11 mouse cellular contexts compared by ENCODE assay signal in the genomic region with DNA sequence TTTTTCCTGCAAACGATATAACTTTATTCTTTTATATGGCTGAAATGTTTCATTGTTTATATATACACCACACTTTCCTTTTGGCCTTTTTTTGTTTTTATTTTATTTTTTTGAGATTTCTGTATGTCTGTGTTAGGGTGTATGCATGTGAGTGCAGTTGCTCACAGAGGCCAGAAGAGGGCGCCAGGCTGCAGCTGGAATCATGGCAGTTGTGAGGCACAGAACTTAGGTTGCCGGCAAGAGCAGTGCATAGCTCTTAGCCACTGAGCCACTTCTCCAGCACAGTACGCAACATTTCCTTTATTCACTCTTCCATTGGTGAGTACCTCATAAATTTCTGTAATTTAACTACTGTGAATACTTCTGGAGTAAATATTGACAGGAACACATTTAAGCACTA.
DNase-seq lines count a peak whose midpoint lies in the region; TF ChIP-seq lines count a peak whose summit lies in the region.
"Had no signal": no experiment of that assay in that cellular context is flagged by ENCODE, and none has a peak within 500 bp of the region (broad histone marks: within the 10 kb centered on the region; RNA-seq: fewer than 3 reads in every experiment).

No protein-coding gene starts in this region.

- no peak overlapping the region for H3K9ac ChIP-seq in liver, adult 2 months (ENCODE audit: low read depth, low read length)
- H3K9ac ChIP-seq in MEL (ENCODE audit: control insufficient read depth, low read depth, low read length, poor library complexity, severe bottlenecking) = no peak overlapping the region

- peak; percentile 50 for TF ChIP-seq CTCF in liver, adult 2 months (IDR thresholded peaks at IDR 0.05; ENCODE audit: low read depth, low read length)
- TF ChIP-seq CTCF in E14TG2a.4 (conservative IDR thresholded peaks at IDR 0.05; ENCODE audit: low read length) = peak; percentile 73
- peak; percentile 48 to 74 (median 51) for TF ChIP-seq CTCF in MEL (IDR thresholded peaks at IDR 0.05 in 2 of 3, conservative IDR thresholded peaks at IDR 0.05 in 1 of 3; ENCODE audit: control insufficient read depth in 1 of 3, insufficient read depth in 1 of 3, low read depth in 2 of 3, low read length in 3 of 3, poor library complexity in 1 of 3, severe bottlenecking in 1 of 3)

- no peak overlapping the region for H3K4me3 ChIP-seq in liver, adult 2 months (ENCODE audit: insufficient read depth, low read depth, low read length)
- H3K4me3 ChIP-seq in E14TG2a.4 (replicated peaks; ENCODE audit: low read length) (0 out of 2 replicates have a peak overlapping the region, but pooled peaks have one; percentile 7), MEL (ENCODE audit: control insufficient read depth in 1 of 2, insufficient read depth in 1 of 2, low read depth in 2 of 2, low read length in 2 of 2) (no peak overlapping the region)
- H3K4me3 ChIP-seq in embryonic facial prominence, embryonic 10.5 days = no peak overlapping the region

- H3K79me2 ChIP-seq in liver, adult 2 months (ENCODE audit: control insufficient read depth, insufficient read depth, low read length) = no peaks in the 10 kb centered on the region
- no peaks in the 10 kb centered on the region for H3K79me2 ChIP-seq in MEL (ENCODE audit: control insufficient read depth, insufficient read depth, low read length, poor library complexity)

- no peak for TF ChIP-seq POLR2A in liver, adult 2 months (IDR thresholded peaks at IDR 0.05; ENCODE audit: extremely low read depth, insufficient read depth, low read length)
- no peak for TF ChIP-seq POLR2A in MEL (IDR thresholded peaks at IDR 0.05; ENCODE audit: control insufficient read depth in 1 of 2, insufficient read depth in 1 of 2, low read depth in 1 of 2, low read length in 2 of 2, poor library complexity in 1 of 2)

- WGBS in liver, adult 2 months = 86% methylated on average over 4 of the region's 4 CpGs
- WGBS in embryonic facial prominence, embryonic 10.5 days = 90% methylated on average over 4 of the region's 4 CpGs

- H3K27ac ChIP-seq in liver, adult 2 months (replicated peaks; ENCODE audit: insufficient read depth, low read depth, low read length) = no peak overlapping the region
- H3K27ac ChIP-seq in MEL (ENCODE audit: control insufficient read depth, low read depth, low read length) = no peak overlapping the region
- H3K27ac ChIP-seq in embryonic facial prominence, embryonic 10.5 days (replicated peaks) = no peak overlapping the region

- H3K27me3 ChIP-seq in liver, adult 2 months (ENCODE audit: control insufficient read depth, insufficient read depth, low read length) = no peaks in the 10 kb centered on the region
- H3K27me3 ChIP-seq in E14TG2a.4 (ENCODE audit: insufficient read depth, low read length) (no peaks in the 10 kb centered on the region), MEL (ENCODE audit: control insufficient read depth in 1 of 2, insufficient read depth in 2 of 2, low read length in 2 of 2) (no peaks in the 10 kb centered on the region)
- no peaks in the 10 kb centered on the region for H3K27me3 ChIP-seq in embryonic facial prominence, embryonic 10.5 days (replicated peaks; ENCODE audit: low read depth, poor library complexity, severe bottlenecking)

- no peak for DNase-seq in liver, adult 2 months (ENCODE audit: extremely low read depth, low read depth, low spot score)
- DNase-seq in liver = no peak
- DNase-seq in MEL (ENCODE audit: low read depth, low spot score) = peak; percentile 31
- peak; percentile 64 for DNase-seq in induced T-regulatory cell, adult 2 months (ENCODE audit: low read depth)
- no peak for DNase-seq in embryonic facial prominence, embryonic 10.5 days (ENCODE audit: low spot score)
- DNase-seq in testis, postnatal 10 days (ENCODE audit: low spot score) = no peak
- DNase-seq: heart, adult 11 months; heart, postnatal 14 days; kidney, adult 11 months; right cerebral cortex, postnatal 4 days had no signal

- TF ChIP-seq RAD21 in MEL (IDR thresholded peaks at IDR 0.05; ENCODE audit: low read depth, low read length) = peak; percentile 36

- H3K9me3 ChIP-seq in E14TG2a.4 (ENCODE audit: low read length) (peaks cover 2% of the 10 kb centered on the region), MEL (replicated peaks; ENCODE audit: insufficient read depth, low read length) (no peaks in the 10 kb centered on the region)
- H3K9me3 ChIP-seq in embryonic facial prominence, embryonic 10.5 days = peaks cover 11% of the 10 kb centered on the region; the same call in 1 of the 2 replicates

- no peaks in the 10 kb centered on the region for H3K4me1 ChIP-seq in liver, adult 2 months (ENCODE audit: control insufficient read depth, insufficient read depth, low read length)
- peaks cover 53% of the 10 kb centered on the region for H3K4me1 ChIP-seq in E14TG2a.4 (replicated peaks; ENCODE audit: low read depth, low read length)
- peaks cover 0 to 8% of the 10 kb centered on the region in 2 experiments; a peak in 3 of 4 replicates for H3K4me1 ChIP-seq in MEL (ENCODE audit: control insufficient read depth in 1 of 2, insufficient read depth in 2 of 2, low read length in 2 of 2)
- H3K4me1 ChIP-seq in embryonic facial prominence, embryonic 10.5 days = no peaks in the 10 kb centered on the region

- H3K36me3 ChIP-seq in liver, adult 2 months (ENCODE audit: control insufficient read depth, insufficient read depth, low read length) = no peaks in the 10 kb centered on the region
- H3K36me3 ChIP-seq in E14TG2a.4 (ENCODE audit: insufficient read depth, low read length) (no peaks in the 10 kb centered on the region), MEL (ENCODE audit: control insufficient read depth in 1 of 2, insufficient read depth in 2 of 2, low read length in 2 of 2) (peaks cover 0 to 9% of the 10 kb centered on the region in 2 experiments; a peak in 2 of 4 replicates)
- H3K36me3 ChIP-seq in embryonic facial prominence, embryonic 10.5 days (replicated peaks) = peaks cover 43% of the 10 kb centered on the region

- no peak for TF ChIP-seq EP300 in MEL (IDR thresholded peaks at IDR 0.05; ENCODE audit: low read depth in 1 of 2, low read length in 2 of 2)

TF ChIP-seq in MEL, 35 proteins besides CTCF, POLR2A, EP300 and RAD21:
- TF ChIP-seq SMC3 (IDR thresholded peaks at IDR 0.05; ENCODE audit: low read depth, low read length) (peak; percentile 32), UBTF (IDR thresholded peaks at IDR 0.05; ENCODE audit: borderline replicate concordance, insufficient read depth, low read depth, low read length) (no peak), ETS1 (IDR thresholded peaks at IDR 0.05; ENCODE audit: low read depth, low read length) (no peak), ZC3H11A (IDR thresholded peaks at IDR 0.05; ENCODE audit: low read depth, low read length) (0 out of 2 replicates have a peak, but pooled peaks have one; percentile 15), BHLHE40 (IDR thresholded peaks at IDR 0.05; ENCODE audit: borderline replicate concordance, low read depth, low read length) (no peak)

Comparison
In these comparisons a context has a peak if more than half of its experiments do, and no peak if none do; other contexts are left out.
1. DNase-seq: peak in MEL (single experiment) and induced T-regulatory cell, adult 2 months (single experiment); none in liver, adult 2 months (single experiment), liver (single experiment), embryonic facial prominence, embryonic 10.5 days (single experiment) and testis, postnatal 10 days (single experiment).
2. Peak in every context shown above with its lines, with median percentiles within 50 percentile points of each other: CTCF ChIP-seq.